21 mouse cellular contexts compared by ENCODE assay signal in the genomic region with DNA sequence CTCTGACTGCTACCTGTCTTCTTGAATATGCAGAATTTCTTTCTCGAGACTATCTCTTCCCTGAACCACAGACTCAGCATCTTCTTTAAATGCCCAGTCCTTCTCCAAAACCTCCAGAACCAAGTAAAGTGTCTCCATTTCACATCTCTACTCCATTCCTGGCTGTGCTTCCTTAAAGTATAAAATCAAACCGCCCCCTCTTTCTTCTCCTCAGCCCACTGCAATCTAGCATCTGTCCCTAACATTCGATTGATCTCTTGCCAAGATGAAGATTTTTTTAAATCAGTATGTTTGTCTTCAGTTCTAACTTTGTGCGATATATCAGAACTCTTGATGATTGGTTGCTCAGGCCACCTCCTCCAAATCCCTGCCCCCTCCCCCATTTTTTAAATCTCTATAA.
"Had no signal": no experiment of that assay in that cellular context is flagged by ENCODE, and none has a peak within 500 bp of the region (broad histone marks: within the 10 kb centered on the region; RNA-seq: fewer than 3 reads in every experiment).

No protein-coding gene starts in this region.

- H3K36me3 ChIP-seq: intestine, embryonic 15.5 days; kidney, embryonic 15.5 days; liver, embryonic 13.5 days; midbrain, embryonic 10.5 days; midbrain, embryonic 13.5 days; neural tube, embryonic 13.5 days had no signal

- DNase-seq: kidney, adult 11 months; kidney, adult 8-10 months; kidney, postnatal 10 days; kidney, postnatal 36 days; liver, embryonic 13.5 days; lung, adult 2 months; lung, postnatal 36 days; retina, postnatal 1 day; right cerebral cortex, postnatal 14 days; right cerebral cortex, postnatal 4 days; thymus, postnatal 25 days had no signal

- H3K4me1 ChIP-seq: intestine, embryonic 15.5 days; kidney, embryonic 15.5 days; liver, embryonic 13.5 days; megakaryocyte, embryonic 14.5 days; midbrain, embryonic 10.5 days; midbrain, embryonic 13.5 days; neural tube, embryonic 13.5 days had no signal

- ATAC-seq: intestine, embryonic 15.5 days; lung, postnatal 0 days; midbrain, embryonic 13.5 days; midbrain, embryonic 16.5 days had no signal

- H3K4me2 ChIP-seq: intestine, embryonic 15.5 days; kidney, embryonic 15.5 days; liver, embryonic 13.5 days; midbrain, embryonic 13.5 days; neural tube, embryonic 13.5 days had no signal

- H3K27me3 ChIP-seq: intestine, embryonic 15.5 days; kidney, embryonic 15.5 days; liver, embryonic 13.5 days; megakaryocyte, embryonic 14.5 days; midbrain, embryonic 13.5 days; neural tube, embryonic 13.5 days had no signal

- H3K9ac ChIP-seq: intestine, embryonic 15.5 days; kidney, embryonic 15.5 days; liver, embryonic 13.5 days; midbrain, embryonic 13.5 days; neural tube, embryonic 13.5 days had no signal

- H3K9me3 ChIP-seq: intestine, embryonic 15.5 days; kidney, embryonic 15.5 days; liver, embryonic 13.5 days; megakaryocyte, embryonic 14.5 days; midbrain, embryonic 10.5 days; midbrain, embryonic 13.5 days; neural tube, embryonic 13.5 days had no signal

- H3K27ac ChIP-seq: intestine, embryonic 15.5 days; kidney, embryonic 15.5 days; liver, embryonic 13.5 days; midbrain, embryonic 10.5 days; midbrain, embryonic 13.5 days; neural tube, embryonic 13.5 days; stomach, postnatal 0 days had no signal

- H3K4me3 ChIP-seq: intestine, embryonic 15.5 days; kidney, embryonic 15.5 days; liver, embryonic 13.5 days; megakaryocyte, embryonic 14.5 days; midbrain, embryonic 10.5 days; midbrain, embryonic 13.5 days; myocyte; neural tube, embryonic 13.5 days had no signal
